Mouse (Mus musculus) skeletal muscle tissue, adult 2 months (tissue): Measurements from ENCODE around the gene Catsper1.

ENCODE experiments used
- DNase-seq: peaks from one replicate; pipeline ENCODE4 v3.0.0-alpha.2; 2012; ENCODE audit warnings: low read depth, low spot score

The Catsper1 gene

DNA sequence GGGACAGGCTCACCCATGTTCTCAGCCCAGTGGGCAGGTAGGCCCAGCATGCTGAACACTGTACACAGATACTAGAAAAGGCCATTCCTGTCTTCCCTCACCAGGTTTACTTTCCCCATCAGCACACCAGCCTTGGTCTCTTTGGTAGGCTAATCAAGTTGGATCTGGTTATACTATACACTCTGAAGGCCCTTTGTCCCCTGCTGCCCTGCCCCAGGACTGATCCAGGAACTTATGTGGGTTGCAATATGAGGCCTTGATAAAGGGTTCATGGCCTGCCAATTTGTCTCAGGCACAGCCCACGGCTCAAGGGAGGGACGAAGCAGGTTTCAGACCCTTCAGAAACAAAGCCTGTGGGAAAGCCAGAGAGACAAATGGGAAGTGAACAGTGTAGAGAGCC is 18.1 kb downstream of the Catsper1 start:
- DNase-seq: no peak

DNA sequence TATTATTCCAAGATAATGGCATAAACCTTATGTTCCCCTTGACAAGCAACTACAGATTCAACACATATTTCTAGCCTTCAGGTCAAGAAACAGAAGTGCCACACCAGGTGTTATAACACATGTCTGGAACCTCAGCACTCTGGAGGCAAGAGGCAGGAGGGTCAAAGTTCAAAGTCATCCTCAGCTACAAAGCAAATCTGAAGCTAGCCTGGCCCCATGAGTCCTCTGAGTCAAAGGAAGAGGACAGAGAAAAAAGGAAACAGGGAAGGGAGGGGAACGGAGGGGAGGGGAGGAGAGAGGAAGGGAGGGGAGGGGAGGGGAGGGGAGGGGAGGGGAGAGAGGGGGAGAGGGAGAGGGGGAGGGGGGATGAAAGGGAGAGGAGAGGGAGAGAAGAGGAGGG is 20.5 kb downstream of the Catsper1 start:
- DNase-seq: no peak

DNA sequence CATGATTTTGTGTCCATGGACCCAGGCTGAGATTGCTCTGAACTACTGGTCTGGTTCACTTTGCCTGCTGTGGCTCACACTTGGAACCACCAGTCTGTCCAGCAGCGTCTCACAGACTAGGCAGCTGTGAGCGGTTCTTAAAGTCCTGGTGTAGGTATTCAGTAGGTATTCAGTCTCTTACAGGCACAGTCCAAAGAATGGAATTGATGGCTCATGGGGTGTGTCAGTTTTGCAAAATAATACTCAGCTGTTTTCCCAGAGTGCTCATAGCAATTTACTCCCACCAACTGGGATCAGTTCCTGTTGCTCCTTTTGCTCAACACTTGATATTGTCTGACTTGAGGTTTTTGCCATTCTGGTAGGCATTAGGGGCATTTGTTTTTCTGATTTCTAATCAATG is 26.6 kb downstream of the Catsper1 start:
- DNase-seq: no peak

DNA sequence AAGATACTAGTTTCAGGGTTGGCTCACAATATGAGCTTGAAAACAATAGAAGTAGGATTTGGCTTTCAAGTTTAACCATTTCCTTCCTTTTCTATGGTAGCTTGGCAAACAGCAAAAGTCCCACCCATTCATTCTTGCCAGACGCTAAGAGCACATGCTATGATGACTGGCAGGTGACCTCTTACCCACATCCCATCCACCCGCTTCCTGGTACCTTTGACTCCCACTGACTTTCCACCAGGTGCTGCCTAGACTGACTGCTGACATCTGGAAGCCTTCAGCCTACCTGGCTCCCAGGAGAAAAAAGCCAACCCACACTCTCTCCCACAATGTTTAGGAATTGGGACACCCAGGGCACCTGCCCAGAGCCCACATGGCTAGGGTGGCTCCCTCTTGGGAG is 28.6 kb downstream of the Catsper1 start:
- no peak for DNase-seq

DNA sequence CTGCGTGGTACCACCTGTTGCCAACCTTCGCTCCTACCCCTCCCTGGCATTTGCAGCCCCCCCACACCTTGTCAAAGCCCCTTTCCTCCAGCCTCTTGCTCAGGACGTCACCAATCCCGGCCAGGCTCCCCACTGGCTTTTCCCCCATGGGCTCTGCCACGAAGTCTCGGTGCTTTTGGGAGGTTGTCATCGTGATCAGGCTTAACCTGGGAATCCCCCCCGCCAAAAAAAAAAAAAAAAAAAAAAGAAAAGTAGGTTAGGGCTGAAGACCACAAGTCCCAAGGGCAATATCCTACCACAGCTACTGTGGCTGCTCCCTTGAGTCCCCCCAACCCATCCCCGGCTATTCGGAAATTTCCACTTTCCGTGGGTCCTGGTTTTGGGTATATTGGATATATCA is 30.2 kb downstream of the Catsper1 start:
- DNase-seq: no peak

DNA sequence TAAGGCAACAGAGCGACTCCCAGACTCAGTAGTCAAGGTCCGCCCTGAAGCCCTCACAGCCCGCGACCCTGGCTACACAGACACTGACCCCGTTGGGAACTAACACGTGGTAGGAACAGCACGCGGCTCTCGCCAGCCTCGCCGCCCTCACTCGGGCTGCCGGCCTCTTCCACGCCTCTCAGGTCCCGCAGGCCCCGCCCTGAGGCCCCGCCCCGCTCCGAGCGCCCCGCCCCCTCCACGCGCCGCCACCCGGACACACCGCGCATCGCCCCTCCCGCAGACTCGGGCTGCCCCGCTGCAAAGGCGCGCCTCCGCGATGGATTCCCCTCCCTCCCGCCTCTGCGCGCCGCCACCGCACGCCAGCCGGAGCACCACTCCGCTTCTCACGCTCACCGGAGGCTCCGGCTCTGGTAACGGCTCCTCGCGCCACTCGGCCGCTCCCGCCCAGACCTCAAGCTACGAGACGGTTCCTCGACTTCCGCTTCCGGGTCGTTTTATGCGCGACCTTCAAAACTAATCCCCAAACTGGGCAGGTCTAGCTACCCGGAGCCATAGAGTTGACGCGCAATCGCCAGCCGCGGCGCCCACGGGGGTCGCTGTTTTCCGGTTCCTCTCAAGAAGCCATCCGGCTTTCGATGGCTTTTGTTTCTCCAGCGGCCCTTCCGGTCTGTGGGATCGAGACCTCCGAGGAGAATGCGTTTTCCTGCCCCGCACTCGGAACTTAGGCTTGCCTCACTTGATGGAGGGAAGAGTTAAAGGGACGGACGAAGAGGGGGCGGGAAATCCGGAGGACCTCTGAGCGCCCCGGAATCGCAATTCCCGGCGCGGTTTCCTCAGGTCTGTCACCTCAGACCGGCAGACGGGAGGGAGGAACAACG is 30.9 kb downstream of the Catsper1 start, which contains the start of gene Eif1ad:
TSS of gene Eif1ad (plus strand) at position 567 of the 878 bp plus-strand sequence.
- peak; percentile 91 for DNase-seq

DNA sequence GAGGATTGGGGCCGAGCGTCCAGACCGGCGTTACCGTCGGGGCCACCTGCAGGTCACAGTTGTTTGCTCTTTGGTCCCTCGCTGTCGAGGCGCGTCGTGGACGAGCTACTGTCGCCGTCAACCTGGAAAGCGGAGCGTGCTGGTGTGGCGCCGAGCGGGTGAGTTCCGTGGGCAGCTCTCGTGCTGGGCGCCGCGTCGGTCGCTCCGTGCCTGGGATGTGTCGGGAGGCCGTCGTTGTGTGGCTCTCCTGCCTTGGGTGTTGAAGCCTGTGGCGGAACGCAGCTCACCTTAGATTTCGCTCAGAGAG is 31.5 kb downstream of the Catsper1 start, which contains the start of gene Banf1:
TSS of gene Banf1 (minus strand) at position 116 of the 307 bp plus-strand sequence.
- no peak for DNase-seq

- no peak for DNase-seq
Measured at GRCm38 (mm10) chr19:5367455-5367854, 31.9 kb downstream of the Catsper1 start.

- DNase-seq: no peak
Measured at GRCm38 (mm10) chr19:5370932-5371331, 35.4 kb downstream of the Catsper1 start.

DNA sequence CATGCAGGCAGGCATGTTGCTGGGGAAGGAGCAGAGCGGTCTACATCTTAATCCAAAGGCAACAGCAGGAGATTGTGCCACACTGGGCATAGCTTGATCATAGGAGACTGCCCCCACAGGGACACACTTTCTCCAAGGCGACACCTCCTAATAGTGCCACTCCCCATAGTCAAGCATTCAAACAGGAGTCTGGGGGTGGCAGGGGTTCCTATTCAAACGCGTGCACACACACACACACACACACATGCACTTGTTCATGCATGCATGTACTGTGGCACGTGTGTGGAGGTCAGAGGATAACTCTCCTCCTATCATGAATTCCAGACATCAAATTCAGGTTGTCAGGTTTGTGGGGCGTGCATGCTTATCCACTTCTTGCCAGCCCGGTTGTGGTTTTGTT is 37.2 kb downstream of the Catsper1 start:
- no peak for DNase-seq

GRCm38 (mm10) chr19:5374177-5374576 is 38.6 kb downstream of the Catsper1 start:
- DNase-seq: no peak

DNA sequence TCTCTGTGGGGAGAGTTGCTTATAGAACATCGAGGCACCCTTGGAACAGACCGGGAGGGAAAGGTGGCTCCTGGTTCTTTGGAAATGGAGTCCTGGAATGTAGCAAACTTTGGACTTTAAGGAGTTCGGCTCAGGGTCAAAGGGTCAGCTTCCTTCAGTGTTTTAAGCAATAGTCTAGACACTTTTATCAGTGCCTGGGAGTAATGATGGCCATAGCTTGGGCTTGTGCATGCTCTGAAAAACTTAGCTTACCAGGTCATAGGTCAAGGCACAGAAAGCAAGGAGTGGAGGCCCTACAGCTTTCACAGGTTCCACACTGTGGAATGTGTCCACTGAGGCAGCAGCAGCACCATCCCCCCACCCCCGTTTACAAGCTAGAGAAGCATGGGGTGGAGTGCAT is 39.2 kb downstream of the Catsper1 start:
- no peak for DNase-seq

- DNase-seq: no peak
Measured at GRCm38 (mm10) chr19:5377446-5377845, 41.9 kb downstream of the Catsper1 start.

- no peak for DNase-seq
Measured at GRCm38 (mm10) chr19:5383326-5383725, 47.8 kb downstream of the Catsper1 start.

DNA sequence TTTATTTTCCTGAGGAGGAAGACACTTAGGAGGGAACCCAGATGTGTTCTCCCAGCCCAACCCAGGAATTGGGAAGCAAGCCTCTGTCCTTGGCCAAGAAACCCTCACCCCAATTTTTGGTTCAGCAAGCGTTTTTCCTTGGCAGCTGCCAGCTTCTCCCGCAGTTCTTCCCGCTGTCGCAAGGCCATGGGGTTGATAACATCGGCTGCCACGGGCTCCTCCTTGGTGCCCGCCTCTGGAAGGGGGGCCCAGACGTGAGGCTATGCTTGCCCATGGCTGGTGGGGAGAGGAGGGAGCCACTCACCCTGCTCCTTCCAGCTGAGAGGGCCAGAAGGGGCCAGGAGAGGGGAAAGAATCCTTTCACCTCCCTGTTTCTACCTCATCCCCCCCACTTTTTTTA is 49.2 kb downstream of the Catsper1 start:
- no peak for DNase-seq

GRCm38 (mm10) chr19:5388011-5388441 is 52.5 kb downstream of the Catsper1 start:
- DNase-seq: no peak

- DNase-seq: peak; percentile 97
Measured at GRCm38 (mm10) chr19:5388588-5389242, 53.2 kb downstream of the Catsper1 start, which contains the start of gene Sart1. Sart1 (minus strand) TSS chr19:5388703.

DNA sequence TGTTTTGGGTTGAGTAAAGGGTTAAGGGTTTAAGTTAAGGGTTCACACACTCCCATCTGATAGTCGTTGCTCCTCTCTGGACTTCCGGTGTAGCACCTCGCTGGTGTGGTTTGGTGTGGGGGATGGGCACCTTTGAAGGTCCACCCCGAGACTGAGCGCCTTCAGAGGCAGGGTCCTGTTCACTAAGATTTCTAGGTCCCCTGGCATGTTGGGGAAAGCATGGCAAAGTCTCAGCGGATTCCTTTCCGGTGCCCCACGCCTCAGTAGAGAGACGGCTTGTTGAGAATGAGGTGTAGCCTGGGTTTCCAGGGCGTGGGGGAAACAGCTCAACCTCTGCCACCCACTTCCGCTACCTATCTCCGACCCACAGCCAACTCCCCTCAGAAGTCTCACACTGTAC is 54.1 kb downstream of the Catsper1 start:
- no peak for DNase-seq

GRCm38 (mm10) chr19:5390416-5390815 is 54.9 kb downstream of the Catsper1 start:
- no peak for DNase-seq

GRCm38 (mm10) chr19:5392892-5393291 is 57.4 kb downstream of the Catsper1 start:
- no peak for DNase-seq
